Mouse (Mus musculus) myocyte (in vitro differentiated cells): Measurements from ENCODE around the gene Gngt2.

Source experiments
- CEBPB ChIP-seq: IDR thresholded peaks from 2 replicates; pipeline ENCODE4 v1.6.1; 2011; ENCODE audit warnings: mild to moderate bottlenecking, moderate library complexity; ENCODE audit not compliant: poor library complexity, insufficient read depth, severe bottlenecking
- E2F4 ChIP-seq: IDR thresholded peaks from one replicate; pipeline ENCODE4 v1.6.1; 2011; ENCODE audit warnings: mild to moderate bottlenecking, control low read depth, moderate library complexity; ENCODE audit not compliant: insufficient read depth
- MAX ChIP-seq: IDR thresholded peaks from one replicate; pipeline ENCODE4 v1.6.1; 2011; ENCODE audit warnings: low read depth, mild to moderate bottlenecking, control low read depth
- MYOD1 ChIP-seq, 3 experiments: IDR thresholded peaks; one replicate each; pipeline ENCODE4 v1.6.1; 2011; ENCODE audit warnings: control low read depth in 2 of 3, low read depth in 2 of 3, mild to moderate bottlenecking in 2 of 3, moderate library complexity in 1 of 3; ENCODE audit not compliant: insufficient read length in 2 of 3, control insufficient read depth in 1 of 3
- MYOG ChIP-seq, 3 experiments: IDR thresholded peaks; one replicate each; pipeline ENCODE4 v1.6.1; 2011; ENCODE audit warnings: control low read depth in 2 of 3, low read depth in 2 of 3, mild to moderate bottlenecking in 2 of 3; ENCODE audit not compliant: insufficient read length in 2 of 3, control insufficient read depth in 1 of 3, insufficient read depth in 1 of 3
- POLR2A ChIP-seq: IDR thresholded peaks from one replicate; pipeline ENCODE4 v1.6.1; 2011; ENCODE audit warnings: low read depth, mild to moderate bottlenecking, control low read depth, moderate library complexity; ENCODE audit not compliant: insufficient read length
- REST ChIP-seq: IDR thresholded peaks from one replicate; pipeline ENCODE4 v1.6.1; 2011; ENCODE audit warnings: mild to moderate bottlenecking, control low read depth, moderate library complexity; ENCODE audit not compliant: insufficient read depth, insufficient read length
- TCF12 ChIP-seq: IDR thresholded peaks from one replicate; pipeline ENCODE4 v1.6.1; 2011; ENCODE audit warnings: mild to moderate bottlenecking, control low read depth; ENCODE audit not compliant: poor library complexity, insufficient read depth, severe bottlenecking

DNA sequence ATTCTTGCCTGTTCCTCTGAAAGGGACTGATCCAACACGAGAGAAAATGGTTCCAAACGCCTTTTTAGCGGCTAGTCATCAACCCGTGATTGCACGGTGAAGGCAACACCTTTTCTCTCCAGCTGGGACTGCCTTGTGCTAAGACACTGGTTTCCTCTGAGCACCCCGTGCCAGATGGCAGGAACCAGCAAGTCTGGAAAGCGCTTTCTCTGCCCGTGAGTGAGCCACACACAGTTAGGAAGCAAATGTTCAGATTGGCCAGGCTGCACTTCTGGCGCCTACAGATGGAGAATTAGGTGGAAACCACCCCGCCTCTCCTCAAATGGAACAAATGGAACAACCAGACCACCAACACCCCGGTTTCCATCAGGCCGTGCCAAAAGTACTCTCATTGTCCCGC is 45.2 kb upstream of the Gngt2 start:
- TF ChIP-seq MYOD1 (IDR thresholded peaks at IDR 0.05; ENCODE audit: control insufficient read depth in 1 of 3, insufficient read length in 2 of 3, low read depth in 2 of 3) (no peak), POLR2A (no peak), CEBPB (no peak), REST (no peak), MYOG (IDR thresholded peaks at IDR 0.05; ENCODE audit: control insufficient read depth in 1 of 3, insufficient read depth in 1 of 3, insufficient read length in 2 of 3, low read depth in 2 of 3) (no peak), E2F4 (no peak), MAX (no peak), TCF12 (no peak)
